Mouse (Mus musculus) stomach, postnatal 0 days (tissue): ENCODE measurements around the gene Rab6b. TPM values are rescaled to one million over a fixed set of nuclear protein-coding genes. Genes with fewer than 3 reads are reported as not detected.

Experiments used
- ATAC-seq: fragments of 200-750 bp; cut with Nextera tagmentation; 2 replicates; pipeline ENCODE4 v1.8.0; 2017; ENCODE audit not compliant: low FRiP score, low TSS enrichment
- DNase-seq: peaks from one replicate; pipeline ENCODE4 v3.0.0-alpha.2; 2016; ENCODE audit warnings: low spot score
- H3K27ac ChIP-seq: fragments of 300-500 bp; sonication (generic); replicated peaks from 2 replicates; pipeline ENCODE4 v1.5.1; 2014; ENCODE audit warnings: mild to moderate bottlenecking, control low read depth
- H3K27me3 ChIP-seq: fragments of 300-500 bp; sonication (generic); 2 replicates; pipeline ENCODE4 v1.6.1; 2014; ENCODE audit warnings: low read length; ENCODE audit not compliant: control insufficient read depth, insufficient read depth
- H3K36me3 ChIP-seq: fragments of 300-500 bp; sonication (generic); 2 replicates; pipeline ENCODE4 v1.6.1; 2014; ENCODE audit warnings: low read length, mixed read lengths; ENCODE audit not compliant: control insufficient read depth, insufficient read depth
- H3K4me1 ChIP-seq: fragments of 300-500 bp; sonication (generic); replicated peaks from 2 replicates; pipeline ENCODE4 v1.6.1; 2014; ENCODE audit warnings: antibody characterized with exemption; ENCODE audit not compliant: control insufficient read depth, insufficient read depth
- H3K4me2 ChIP-seq: fragments of 300-500 bp; sonication (generic); replicated peaks from 2 replicates; pipeline ENCODE4 v1.6.1; 2014; ENCODE audit warnings: low read depth, mild to moderate bottlenecking, control low read depth, moderate library complexity
- H3K4me3 ChIP-seq: fragments of 300-500 bp; sonication (generic); 2 replicates; pipeline ENCODE4 v1.5.1; 2014; ENCODE audit warnings: low read depth, low read length, control low read depth
- H3K9ac ChIP-seq: fragments of 300-500 bp; sonication (generic); 2 replicates; pipeline ENCODE4 v1.6.1; 2014; ENCODE audit warnings: mild to moderate bottlenecking, low read length, control low read depth, mixed read lengths
- H3K9me3 ChIP-seq: fragments of 300-500 bp; sonication (generic); 2 replicates; pipeline ENCODE4 v1.6.1; 2016; ENCODE audit warnings: low read length; ENCODE audit not compliant: control insufficient read depth
- CTCF ChIP-seq: IDR thresholded peaks from 2 replicates; pipeline ENCODE4 v1.5.1; 2016; ENCODE audit warnings: antibody characterized with exemption, low read depth, mild to moderate bottlenecking, moderate library complexity
- EP300 ChIP-seq: optimal IDR thresholded peaks from 2 replicates; pipeline ENCODE3; 2016; ENCODE audit warnings: antibody characterized with exemption
- WGBS: fragments of 180-500 bp; shearing (Covaris S2); extraction: QIAGEN DNeasy Blood & Tissue Kit; methylation state at CpG from one replicate; pipeline ENCODE4 v1.1.7; 2014; 5-methylcytosine and 5-hydroxymethylcytosine counted together
- polyA plus RNA-seq: library from polyadenylated mRNA; unstranded; fragments of >200 nt; fragmentation: Nextera tagmentation; extraction: Ambion mirVana; gene quantifications from 2 replicates; pipeline ENCODE4 v1.2.1, GENCODE M21; 2015

Rab6b gene
- polyA plus RNA-seq, 1 experiment from 2014 or later, result 4.1 TPM

- Histone ChIP-seq H3K36me3 (no peaks in the 10 kb centered on the region), H3K9me3 (no peaks in the 10 kb centered on the region), H3K4me3 (no peak overlapping the region), H3K4me2 (no peak overlapping the region), H3K27ac (no peak overlapping the region), H3K27me3 (no peaks in the 10 kb centered on the region), H3K9ac (no peak overlapping the region), H3K4me1 (no peaks in the 10 kb centered on the region)
- ATAC-seq (no peak), DNase-seq (no peak)
- WGBS, result 93% methylated on average over 7 of the region's 7 CpGs
- TF ChIP-seq EP300 (no peak), CTCF (no peak)
These were observed 120.8 kb downstream of the Rab6b start for GRCm38 (mm10) chr9:103232232-103233005.

GRCm38 (mm10) chr9:103233006-103233395 lies 121.4 kb downstream of the Rab6b start:
- H3K36me3 ChIP-seq, result no peaks in the 10 kb centered on the region
- 59% methylated on average over 7 of the region's 7 CpGs for WGBS
- no peak overlapping the region for H3K27ac ChIP-seq
- H3K4me3 ChIP-seq, result no peak overlapping the region
- DNase-seq (no peak), ATAC-seq (no peak)
- H3K4me1 ChIP-seq, result no peaks in the 10 kb centered on the region
- H3K27me3 ChIP-seq, result no peaks in the 10 kb centered on the region
- TF ChIP-seq CTCF (no peak), EP300 (no peak)
- no peak overlapping the region for H3K9ac ChIP-seq
- no peak overlapping the region for H3K4me2 ChIP-seq
- no peaks in the 10 kb centered on the region for H3K9me3 ChIP-seq

- DNase-seq (peak; percentile 27), ATAC-seq (peak; percentile 13; the same call in 1 of the 2 replicates)
- TF ChIP-seq EP300, result no peak
- TF ChIP-seq CTCF, result no peak
- Histone ChIP-seq H3K9me3 (no peaks in the 10 kb centered on the region), H3K27me3 (no peaks in the 10 kb centered on the region), H3K27ac (no peak overlapping the region), H3K4me2 (no peak overlapping the region), H3K9ac (no peak overlapping the region), H3K36me3 (no peaks in the 10 kb centered on the region), H3K4me1 (no peaks in the 10 kb centered on the region), H3K4me3 (no peak overlapping the region)
- 64% methylated on average over 7 of the region's 7 CpGs for WGBS
These were observed 122.5 kb downstream of the Rab6b start for GRCm38 (mm10) chr9:103234059-103234458.

- 43% methylated on average over 7 of the region's 7 CpGs for WGBS
- Histone ChIP-seq H3K4me2 (no peak overlapping the region), H3K9ac (no peak overlapping the region), H3K36me3 (no peaks in the 10 kb centered on the region), H3K9me3 (no peaks in the 10 kb centered on the region), H3K27ac (no peak overlapping the region), H3K4me1 (no peaks in the 10 kb centered on the region), H3K27me3 (no peaks in the 10 kb centered on the region), H3K4me3 (no peak overlapping the region)
- DNase-seq, result peak; percentile 25
- ATAC-seq, result peak; percentile 25; the same call in 1 of the 2 replicates
- TF ChIP-seq EP300, result no peak
- no peak for TF ChIP-seq CTCF
These were observed 123.1 kb downstream of the Rab6b start for GRCm38 (mm10) chr9:103234565-103235165.

Other genes starting within 250 kb of the Rab6b start
- gene Slco2a1, start 123.1 kb upstream of the Rab6b start, polyA plus RNA-seq, result 22.1 and 22.3 TPM in 2 replicates
- 29.4 and 33.7 TPM in 2 replicates for gene Srprb, start 90.3 kb downstream of the Rab6b start, polyA plus RNA-seq
- 9.3 and 10.4 TPM in 2 replicates for gene Gm20425, start 118.5 kb downstream of the Rab6b start, polyA plus RNA-seq
- 83.4 and 105 TPM in 2 replicates for gene Trf, start 118.7 kb downstream of the Rab6b start, polyA plus RNA-seq
- 1.3 TPM in 2 replicates for gene 1300017J02Rik, start 193.3 kb downstream of the Rab6b start, polyA plus RNA-seq
- gene Topbp1, start 193.4 kb downstream of the Rab6b start, polyA plus RNA-seq, result 15.6 and 17.2 TPM in 2 replicates